Mouse (Mus musculus) forebrain, embryonic 16.5 days (tissue): ENCODE data around the gene Gabbr1. TPM values are rescaled to one million over a fixed set of nuclear protein-coding genes. Genes with fewer than 3 reads are reported as not detected.

Experiments
- polyA plus RNA-seq: library from polyadenylated mRNA; unstranded; fragments of >200 nt; fragmentation: Nextera tagmentation; extraction: Ambion mirVana; gene quantifications from 2 replicates; pipeline ENCODE4 v1.2.1, GENCODE M21; 2015

Gene Gabbr1
- polyA plus RNA-seq, 1 experiment from 2014 or later: 58.6 TPM

Other genes starting within 250 kb of the Gabbr1 start
- gene H2-M10.6, start 233.8 kb upstream of the Gabbr1 start, polyA plus RNA-seq: not detected in 2 replicates
- gene Trim26, start 208.8 kb upstream of the Gabbr1 start, polyA plus RNA-seq: 33.1 and 38.2 TPM in 2 replicates
- gene Trim15, start 178.8 kb upstream of the Gabbr1 start, polyA plus RNA-seq: 0.25 and 0.31 TPM in 2 replicates
- 1.1 and 1.7 TPM in 2 replicates for gene Trim10, start 176.4 kb upstream of the Gabbr1 start, polyA plus RNA-seq
- not detected in 2 replicates for gene Trim40, start 155.8 kb upstream of the Gabbr1 start, polyA plus RNA-seq
- gene Trim31, start 147.8 kb upstream of the Gabbr1 start, polyA plus RNA-seq: not detected in 2 replicates
- gene Rnf39, start 103.0 kb upstream of the Gabbr1 start, polyA plus RNA-seq: 0.87 and 1.1 TPM in 2 replicates
- gene Ppp1r11, start 94.2 kb upstream of the Gabbr1 start, polyA plus RNA-seq: 143 and 146 TPM in 2 replicates
- gene Znrd1, start 87.4 kb upstream of the Gabbr1 start, polyA plus RNA-seq: 58.9 and 66.9 TPM in 2 replicates
- gene Znrd1as, start 87.4 kb upstream of the Gabbr1 start, polyA plus RNA-seq: 4.8 and 5.1 TPM in 2 replicates
- 0.25 TPM in 1 of 2 replicates, not detected in the other for gene 2410137M14Rik, start 64.7 kb upstream of the Gabbr1 start, polyA plus RNA-seq
- 1.6 and 2.3 TPM in 2 replicates for gene H2-M5, start 56.4 kb upstream of the Gabbr1 start, polyA plus RNA-seq
- gene Zfp57, start 44.8 kb upstream of the Gabbr1 start, polyA plus RNA-seq: 351 and 383 TPM in 2 replicates
- 1.9 and 2.9 TPM in 2 replicates for gene Mog, start 22.6 kb upstream of the Gabbr1 start, polyA plus RNA-seq
- not detected in 2 replicates for gene Olfr90, start 42.5 kb downstream of the Gabbr1 start, polyA plus RNA-seq
- gene Olfr91, start 52.3 kb downstream of the Gabbr1 start, polyA plus RNA-seq: not detected in 2 replicates
- gene Olfr92, start 74.1 kb downstream of the Gabbr1 start, polyA plus RNA-seq: not detected in 2 replicates
- not detected in 2 replicates for gene Olfr93, start 115.5 kb downstream of the Gabbr1 start, polyA plus RNA-seq
- gene Ubd, start 147.9 kb downstream of the Gabbr1 start, polyA plus RNA-seq: not detected in 2 replicates
- not detected in 2 replicates for gene Olfr94, start 155.0 kb downstream of the Gabbr1 start, polyA plus RNA-seq
- not detected in 2 replicates for gene Olfr95, start 167.2 kb downstream of the Gabbr1 start, polyA plus RNA-seq
- not detected in 2 replicates for gene Olfr96, start 174.2 kb downstream of the Gabbr1 start, polyA plus RNA-seq
- not detected in 2 replicates for gene Olfr97, start 191.4 kb downstream of the Gabbr1 start, polyA plus RNA-seq
- not detected in 2 replicates for gene Olfr98, start 217.8 kb downstream of the Gabbr1 start, polyA plus RNA-seq
- 0.67 and 0.81 TPM in 2 replicates for gene H2-M3, start 224.3 kb downstream of the Gabbr1 start, polyA plus RNA-seq
- not detected in 2 replicates for gene Olfr99, start 237.5 kb downstream of the Gabbr1 start, polyA plus RNA-seq